Mouse (Mus musculus): ENCODE data around the gene Cd101. TPM values are rescaled to one million over a fixed set of nuclear protein-coding genes. Genes with fewer than 3 reads are reported as not detected.
A peak's percentile ranks its signal among the peaks of the same experiment; 100 is the strongest.

Cd101 gene
- total RNA-seq, 2 experiments from 2014 or later = 0.34 to 0.48 TPM

DNA sequence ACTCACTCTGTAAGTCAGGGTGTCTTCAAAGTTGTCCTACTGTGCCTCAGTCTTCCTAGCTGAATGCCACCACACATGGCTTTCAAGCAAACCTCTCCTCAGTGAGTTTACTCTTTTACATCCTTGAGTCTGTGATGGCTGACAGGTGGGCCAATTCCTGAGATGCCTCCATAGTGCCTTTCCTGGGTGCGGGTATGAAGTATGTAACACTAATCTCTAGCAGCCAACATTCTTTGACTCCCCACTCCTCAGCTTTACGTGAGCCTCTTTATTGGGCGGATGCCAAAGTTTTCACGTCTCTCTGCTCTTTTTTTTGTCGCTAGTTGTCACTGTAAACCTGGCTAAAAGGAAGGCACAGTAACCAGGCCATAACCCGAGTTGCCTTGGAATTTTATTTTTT is 24.0 kb downstream of the Cd101 start:
- no peak for DNase-seq
- intact Hi-C loops (cut with DNase I) = no loop called here

DNA sequence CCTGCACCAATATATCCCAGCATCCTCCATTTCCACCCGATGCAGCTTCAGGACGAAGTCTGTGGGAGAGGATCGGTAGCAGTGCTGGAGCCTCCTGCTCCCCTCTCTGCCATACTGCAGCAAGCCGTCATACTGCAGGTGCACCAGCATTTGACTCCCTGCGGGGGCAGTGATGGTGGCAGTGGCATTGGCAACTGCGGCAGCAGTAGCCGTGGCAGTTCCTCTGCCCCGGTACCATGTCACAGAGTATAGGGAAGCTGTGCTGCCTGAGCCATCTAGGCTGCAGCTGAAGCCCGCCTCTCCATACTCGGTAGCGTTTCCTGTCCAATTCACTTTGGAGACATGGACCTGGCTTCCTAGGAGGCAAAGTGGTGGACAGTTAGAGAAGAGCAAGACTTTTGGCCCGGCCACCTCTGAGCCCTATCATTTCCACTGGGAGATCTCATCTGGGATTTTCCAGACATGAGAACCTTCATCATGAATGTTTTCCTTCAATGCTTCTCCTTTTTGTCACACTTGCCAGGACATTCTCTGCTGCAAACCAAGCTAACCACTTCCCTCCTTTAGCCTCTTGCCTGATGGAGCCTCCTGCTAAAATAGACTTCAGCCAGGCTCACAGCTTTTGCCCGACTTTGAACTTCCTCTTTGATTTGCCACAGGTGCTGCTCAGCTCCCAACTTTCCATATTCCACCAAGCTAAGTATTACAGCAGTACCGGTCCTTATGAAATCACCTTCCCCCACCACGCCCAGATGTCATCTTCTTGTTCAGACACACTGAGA is 25.6 kb downstream of the Cd101 start:
- no peak for DNase-seq
- intact Hi-C loops (cut with DNase I) = no loop called here

DNA sequence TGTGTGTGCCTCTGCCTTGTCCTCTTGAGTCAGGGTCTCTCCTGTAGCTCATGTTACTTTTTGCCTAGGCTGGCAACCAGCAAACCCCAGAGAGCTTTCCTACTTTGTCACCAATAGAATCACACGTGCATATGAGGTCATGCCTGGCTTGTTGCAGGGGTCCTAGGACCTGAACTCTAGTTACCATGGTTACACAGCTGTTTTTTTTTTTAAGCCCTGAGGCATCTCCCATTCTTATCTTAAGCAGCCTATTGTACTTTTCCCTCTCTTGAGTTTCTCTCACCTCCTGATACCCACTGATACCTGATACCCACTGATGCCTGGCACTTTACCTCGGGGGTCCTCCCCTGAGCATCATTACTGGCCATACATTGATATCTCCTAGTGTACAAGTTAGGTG is 29.6 kb downstream of the Cd101 start:
- no peak for DNase-seq

DNA sequence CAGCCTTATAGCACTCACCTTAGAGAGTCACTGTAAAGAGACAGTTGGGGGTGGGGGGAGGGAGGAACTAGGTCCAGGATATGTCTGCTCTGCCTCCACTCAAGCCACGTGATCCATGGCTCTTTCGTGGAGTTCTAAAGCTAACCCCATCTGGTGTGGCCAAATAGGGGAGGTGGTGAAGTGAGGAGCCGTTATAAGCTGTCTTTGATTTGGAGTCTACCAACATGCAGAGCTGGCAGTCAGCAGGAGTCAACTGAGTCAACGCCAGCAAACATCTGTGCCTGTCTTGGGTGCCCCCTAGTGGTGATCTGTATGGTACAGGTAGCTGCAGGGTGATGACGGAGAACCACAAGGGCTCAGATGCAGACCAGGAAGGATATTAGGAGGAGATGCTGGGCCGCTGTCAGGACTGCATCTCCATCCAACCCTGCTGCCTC is 30.4 kb downstream of the Cd101 start:
- DNase-seq = peak; percentile 72
- intact Hi-C loops (cut with DNase I) = no loop called here

More for the DNA sequence above, 29.6 kb downstream of the Cd101 start:
- intact Hi-C loops (cut with DNase I) = no loop called here

DNA sequence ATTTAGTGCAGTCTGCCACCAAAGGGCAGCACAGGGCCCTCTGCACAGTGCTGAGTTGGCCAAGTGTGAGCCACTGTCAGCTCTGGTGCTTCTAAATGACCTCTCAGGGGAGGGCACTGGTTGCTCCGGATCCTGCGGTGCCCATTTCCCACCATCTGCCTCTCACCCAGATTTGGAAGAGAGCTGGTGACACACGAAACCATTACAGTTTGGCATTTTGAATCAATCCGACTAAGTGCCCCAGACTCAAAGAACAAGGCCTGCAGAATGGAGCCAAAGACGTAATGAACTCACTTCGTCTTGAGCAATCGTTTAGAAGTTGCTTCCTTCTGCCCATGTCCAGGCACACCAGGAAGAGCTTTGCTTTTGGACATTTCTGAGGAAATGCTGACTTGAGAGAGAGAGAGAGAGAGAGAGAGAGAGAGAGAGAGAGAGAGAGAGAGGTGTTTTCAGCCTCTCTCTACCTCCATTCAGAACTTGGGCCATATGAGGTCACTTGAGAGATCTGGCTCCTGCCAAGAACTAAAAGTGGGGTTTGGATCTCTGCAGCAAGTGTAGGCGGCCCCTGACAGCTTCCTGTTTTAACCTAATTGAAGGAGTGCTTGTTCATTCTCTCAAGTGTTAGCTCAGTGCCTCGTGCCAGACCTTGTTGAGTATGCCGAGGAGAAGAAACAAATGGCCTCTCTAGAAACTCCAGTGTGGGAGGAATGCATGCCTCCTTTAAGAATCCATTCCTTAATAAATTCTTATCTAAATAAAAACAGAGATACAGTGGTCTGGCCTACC is 31.4 kb downstream of the Cd101 start:
- intact Hi-C loops (cut with DNase I) = no loop called here
- DNase-seq = peak; percentile 19

DNA sequence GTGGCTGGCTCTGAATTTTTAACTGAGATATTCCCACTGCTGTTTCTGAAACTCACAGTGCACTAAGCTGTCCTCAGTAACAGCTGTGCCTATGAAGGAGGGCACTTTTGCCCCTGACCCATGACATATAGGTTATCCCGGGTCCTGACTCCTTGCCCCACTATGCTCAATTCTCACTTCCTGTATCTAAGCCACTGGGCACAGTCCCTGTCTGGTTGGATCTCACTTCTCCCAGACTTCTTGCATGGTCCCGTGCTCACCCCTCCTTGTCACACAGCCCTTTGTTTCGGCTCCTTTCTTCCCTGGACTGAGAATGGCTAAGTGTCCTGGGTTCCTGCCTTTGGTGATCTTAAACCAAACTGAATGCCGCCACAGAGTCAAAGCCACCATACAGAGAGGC is 35.1 kb downstream of the Cd101 start:
- DNase-seq = no peak
- intact Hi-C loops (cut with DNase I) = no loop called here

DNA sequence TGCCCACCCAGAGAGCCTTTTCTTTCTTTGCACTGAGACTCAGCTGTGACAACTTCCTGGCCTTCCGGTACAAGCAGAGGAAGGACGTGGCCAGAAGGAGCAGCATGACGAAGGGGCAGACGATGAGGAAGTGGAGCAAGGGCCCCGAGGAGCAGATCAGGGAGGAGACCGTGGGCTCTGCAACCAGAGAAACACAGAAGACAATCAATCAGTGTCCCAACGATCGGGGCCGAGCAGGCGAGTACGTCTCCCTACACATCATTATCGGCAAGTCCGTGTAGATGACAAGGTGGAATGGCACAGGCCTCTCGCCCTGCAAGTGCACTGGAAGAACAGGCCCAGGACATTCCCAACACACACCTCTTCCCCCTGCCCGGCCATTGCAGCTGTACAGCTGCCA is 35.6 kb downstream of the Cd101 start:
- intact Hi-C loops (cut with DNase I) = no loop called here
- DNase-seq = no peak

DNA sequence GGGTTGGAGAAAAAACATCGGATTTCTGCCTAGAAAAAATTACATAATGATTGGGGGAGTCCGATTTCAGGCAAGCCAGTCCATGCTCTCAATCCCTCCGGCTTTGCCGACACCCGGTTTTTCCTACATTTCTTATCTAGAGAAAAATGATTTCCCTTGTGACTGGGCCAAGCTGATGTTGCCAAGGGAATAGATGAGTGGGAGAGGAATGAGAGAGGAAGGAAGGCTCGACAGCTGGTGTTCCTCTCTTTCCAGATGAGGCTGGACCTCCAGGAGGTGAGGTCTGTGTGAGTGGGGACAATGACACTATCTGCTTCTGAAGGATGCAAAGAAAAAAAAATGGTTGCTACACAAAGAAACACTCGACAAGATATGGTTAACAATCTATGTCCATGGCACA is 36.2 kb downstream of the Cd101 start:
- DNase-seq = no peak
- intact Hi-C loops (cut with DNase I) = no loop called here

DNA sequence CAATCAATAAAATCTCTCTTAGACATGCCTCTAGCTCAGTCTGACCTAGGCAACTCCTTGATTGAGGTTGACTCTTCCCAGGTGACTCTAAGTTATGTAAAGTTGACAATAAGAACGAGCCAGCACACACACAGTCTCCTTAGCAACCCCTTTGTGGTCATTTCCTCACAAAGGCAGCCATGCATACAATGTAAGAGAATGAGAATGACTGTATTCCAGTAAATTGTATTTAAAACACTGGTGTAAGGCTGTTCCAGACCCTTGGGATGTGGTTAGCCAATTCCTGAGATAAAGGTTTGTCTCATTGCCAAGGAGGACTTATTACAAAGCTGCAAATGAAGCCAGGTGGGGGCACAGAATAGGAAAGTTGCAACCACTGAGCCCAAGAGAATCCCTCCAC is 39.1 kb downstream of the Cd101 start:
- no peak for DNase-seq

DNA sequence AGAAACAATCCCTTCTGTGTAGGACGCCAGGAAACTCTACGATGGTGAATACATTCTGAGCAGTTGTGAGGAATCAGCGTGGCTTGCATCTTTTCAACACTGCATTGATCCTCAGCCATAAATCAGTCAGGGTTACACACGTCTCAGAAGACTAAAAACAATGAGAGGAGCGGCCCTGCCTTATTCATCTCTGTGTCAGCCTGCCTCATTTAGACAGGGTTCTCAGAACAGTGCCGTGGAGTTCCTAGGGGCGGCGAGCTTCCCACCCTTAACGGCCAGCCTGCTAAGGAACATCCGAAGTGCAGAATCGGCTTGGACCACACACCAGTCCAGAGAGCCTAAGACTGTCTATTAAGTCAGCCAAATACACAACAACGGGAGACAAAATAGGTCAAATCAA is 39.9 kb downstream of the Cd101 start:
- intact Hi-C loops (cut with DNase I) = no loop called here
- peak; percentile 38 for DNase-seq

More for the DNA sequence above, 39.1 kb downstream of the Cd101 start:
- intact Hi-C loops (cut with DNase I) = no loop called here

DNA sequence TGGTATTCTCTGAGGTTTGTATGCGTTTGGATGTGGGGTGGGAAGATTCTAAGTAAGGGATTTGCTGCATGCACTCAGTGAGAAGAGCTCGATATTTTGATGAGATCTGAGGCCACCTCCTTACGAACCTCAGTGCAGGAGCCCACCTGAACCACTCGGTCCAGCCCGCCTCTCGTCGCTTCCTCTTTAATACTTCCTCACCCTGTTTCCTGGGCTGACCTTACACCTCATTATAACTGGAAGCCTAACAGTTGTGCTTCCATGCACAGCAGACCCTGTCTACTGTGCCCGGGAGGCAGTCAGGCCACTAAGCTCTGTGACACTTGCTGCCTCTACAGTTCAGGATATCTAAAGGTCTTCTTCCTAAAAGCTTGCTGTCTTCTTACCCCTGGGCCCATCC is 50.1 kb downstream of the Cd101 start:
- intact Hi-C loops (cut with DNase I) = no loop called here
- no peak for DNase-seq

DNA sequence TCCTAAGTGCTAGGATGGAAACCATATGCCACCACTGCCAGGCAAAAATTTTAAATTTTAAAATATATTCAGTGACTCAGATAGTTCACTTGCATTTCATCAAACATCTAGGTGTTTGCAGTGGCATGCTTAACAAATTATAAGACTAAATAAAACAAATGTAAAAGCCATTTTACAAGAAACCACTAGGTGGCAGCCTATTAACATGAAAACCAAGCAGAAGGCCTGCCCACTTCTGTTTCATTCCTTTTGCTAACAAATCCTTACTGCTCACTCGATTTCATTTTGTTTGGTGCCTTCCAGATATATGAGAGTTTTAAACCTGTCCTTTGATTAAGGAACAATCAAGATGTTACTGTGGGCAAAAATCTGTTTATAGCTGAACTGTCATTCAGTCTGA is 55.5 kb downstream of the Cd101 start:
- intact Hi-C loops (cut with DNase I) = loop anchor here (1.0 to 5.0 kb wide), 2 partner anchors 321 to 488 kb away; no protein-coding TSS in a partner anchor

DNA sequence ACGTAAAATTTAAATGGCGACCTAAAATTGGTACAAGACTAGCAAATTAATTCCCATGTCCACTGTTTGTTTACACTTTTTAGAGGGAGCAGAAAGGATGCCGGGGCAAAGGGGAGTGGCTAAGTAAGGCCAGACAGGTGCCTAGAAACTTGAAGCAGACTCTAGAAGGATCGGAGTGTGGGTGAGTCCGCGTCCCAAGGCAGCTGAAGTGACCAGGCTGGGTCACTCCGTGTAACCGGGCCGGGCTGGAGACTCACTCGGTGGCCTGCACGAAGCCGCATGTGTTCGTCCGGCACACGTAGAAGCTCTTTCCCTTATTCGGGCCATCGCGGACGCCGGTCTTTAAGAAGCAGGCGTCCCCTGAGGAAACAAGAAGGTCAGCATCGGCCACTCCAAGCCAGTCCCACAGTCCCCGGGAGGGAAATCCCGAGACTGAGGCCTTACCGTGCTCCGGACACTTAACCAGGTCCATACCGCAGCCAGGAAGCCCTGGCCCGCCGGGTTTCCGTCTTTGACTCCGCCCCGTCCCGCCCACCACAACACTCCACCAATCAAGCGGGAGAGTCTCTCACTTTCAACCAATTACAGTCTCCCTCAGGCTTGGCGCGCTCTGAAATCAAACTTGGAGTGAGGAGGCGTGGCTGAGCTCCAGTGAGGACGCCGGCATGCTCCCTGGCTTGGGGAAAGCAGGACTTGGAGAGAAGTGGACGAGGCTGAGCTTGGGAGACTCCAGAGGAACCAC is 60.0 kb downstream of the Cd101 start, which contains the start of gene Ttf2:
Gene Ttf2, minus strand, starts transcription at position 488 of the 742 bp plus-strand sequence.
- DNase-seq = peak; percentile 93
- intact Hi-C loops (cut with DNase I) = loop anchor here (10.0 kb wide), 1 partner anchor 835 kb away; no protein-coding TSS in a partner anchor

More for the DNA sequence above, 55.5 kb downstream of the Cd101 start:
- DNase-seq = no peak

DNA sequence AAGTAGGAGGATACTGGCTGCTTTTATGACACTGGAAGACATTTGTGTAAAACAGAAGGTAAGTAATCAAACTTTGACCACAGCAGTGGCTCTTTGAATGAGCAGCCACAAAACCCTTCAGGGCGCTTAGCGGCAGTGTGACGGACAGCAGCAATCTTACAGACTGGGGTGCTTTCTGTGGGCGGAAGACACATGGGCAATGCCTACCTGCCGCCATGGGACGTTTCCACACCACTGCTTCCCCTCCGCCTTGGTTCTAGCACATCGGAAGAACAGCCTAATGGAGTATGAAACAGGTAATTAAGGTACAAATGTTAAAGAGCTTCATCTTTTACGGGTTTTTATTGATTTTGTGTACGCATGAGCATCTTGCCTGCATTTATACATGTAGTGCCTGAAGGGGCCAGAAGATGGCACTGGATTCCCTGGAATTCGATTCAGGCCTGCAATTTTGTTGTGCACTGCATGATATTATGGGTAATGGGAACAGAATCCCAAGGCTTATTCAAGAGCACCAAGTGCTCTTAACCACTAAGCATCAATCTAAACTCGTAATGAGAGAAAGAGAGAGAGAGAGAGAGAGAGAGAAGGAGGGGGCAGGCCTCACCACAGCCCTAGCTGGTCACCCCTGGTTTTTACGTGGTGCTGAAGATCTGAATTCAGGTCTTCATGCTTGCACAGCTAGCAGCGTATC is 65.4 kb downstream of the Cd101 start:
- intact Hi-C loops (cut with DNase I) = loop anchor here (10.0 kb wide), 1 partner anchor 841 kb away; no protein-coding TSS in a partner anchor
- DNase-seq = peak; percentile 50

DNA sequence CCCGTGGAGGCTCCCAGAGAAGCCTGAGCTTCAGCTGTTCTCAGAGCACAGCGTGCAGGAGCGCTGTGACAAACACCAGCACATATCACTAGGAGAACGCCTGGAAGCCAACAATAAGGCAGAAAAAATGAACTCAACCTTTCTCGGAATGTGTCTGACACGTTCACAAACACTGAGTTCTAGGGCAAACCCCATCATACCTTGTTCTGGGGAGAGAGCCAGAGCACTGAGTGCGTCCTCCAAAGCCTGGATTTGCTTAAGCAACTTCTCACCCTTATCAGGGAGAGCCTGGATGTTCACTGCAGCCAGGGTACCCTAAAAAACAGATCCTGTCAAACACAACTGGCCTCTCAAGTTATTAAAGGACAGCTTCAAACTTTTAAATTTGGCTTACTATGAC is 67.9 kb downstream of the Cd101 start:
- intact Hi-C loops (cut with DNase I) = loop anchor here (10.0 kb wide), 1 partner anchor 843 kb away; no protein-coding TSS in a partner anchor
- no peak for DNase-seq

DNA sequence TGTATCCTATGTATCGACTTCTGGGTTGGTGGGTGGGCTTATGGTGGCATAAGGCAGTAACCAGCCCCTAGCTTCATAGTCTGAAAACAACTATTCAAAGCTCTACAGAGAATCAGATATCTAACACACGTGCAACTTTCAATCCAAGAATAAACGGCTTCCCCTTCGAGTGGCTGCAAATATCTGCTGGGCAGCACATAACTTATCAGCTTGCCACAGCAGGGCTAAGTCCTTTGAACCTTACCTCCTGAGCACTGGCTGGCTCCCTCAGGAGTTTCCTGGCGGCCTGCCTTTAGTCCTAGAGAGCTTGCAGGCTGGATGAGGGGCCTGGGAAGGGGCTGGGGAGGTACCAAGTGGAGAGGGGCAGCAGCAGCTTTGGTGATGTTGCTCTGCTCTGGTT is 68.3 kb downstream of the Cd101 start:
- no peak for DNase-seq
- intact Hi-C loops (cut with DNase I) = loop anchor here (10.0 kb wide), 1 partner anchor 844 kb away; no protein-coding TSS in a partner anchor

DNA sequence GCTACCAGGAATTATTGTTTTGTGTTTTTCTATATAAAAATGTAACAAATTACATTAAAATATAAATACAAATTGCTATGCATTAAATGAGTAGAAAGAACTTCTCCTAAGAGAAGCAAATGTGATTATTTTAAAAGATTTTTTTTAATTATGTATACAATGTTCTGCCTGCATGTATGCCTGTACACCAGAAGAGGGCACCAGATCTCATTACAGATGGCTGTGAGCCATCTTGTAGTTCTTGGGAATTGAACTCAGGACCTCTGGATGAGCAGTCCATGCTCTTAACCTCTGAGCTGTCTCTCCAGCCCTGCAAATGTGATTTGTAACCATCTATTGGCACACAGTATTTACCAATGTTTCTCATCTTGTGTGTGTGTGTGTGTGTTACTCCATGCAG is 74.7 kb downstream of the Cd101 start:
- intact Hi-C loops (cut with DNase I) = loop anchor here (10.0 kb wide), 1 partner anchor 190 kb away; no protein-coding TSS in a partner anchor
- DNase-seq = no peak

DNA sequence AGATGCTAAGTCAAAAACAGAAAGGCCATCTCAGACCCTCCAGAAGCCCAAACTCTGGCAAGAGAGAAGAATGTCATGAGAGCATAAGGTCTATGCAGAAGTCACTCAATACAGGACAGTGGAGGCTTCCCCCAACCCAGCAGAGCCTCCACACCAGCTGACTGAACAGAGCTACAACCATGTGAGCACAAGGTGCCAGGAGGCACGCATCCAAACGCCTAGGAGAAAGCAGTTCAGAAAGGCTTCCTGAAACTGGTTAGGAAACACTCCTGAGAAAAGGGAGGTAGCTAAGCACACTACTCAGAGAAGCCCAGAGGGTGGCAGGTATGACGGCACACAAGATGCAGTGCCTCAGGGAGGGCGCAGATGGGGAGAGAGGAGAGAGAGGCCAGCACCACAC is 77.8 kb downstream of the Cd101 start:
- DNase-seq = no peak
- intact Hi-C loops (cut with DNase I) = loop anchor here (10.0 kb wide), 1 partner anchor 187 kb away; no protein-coding TSS in a partner anchor

DNA sequence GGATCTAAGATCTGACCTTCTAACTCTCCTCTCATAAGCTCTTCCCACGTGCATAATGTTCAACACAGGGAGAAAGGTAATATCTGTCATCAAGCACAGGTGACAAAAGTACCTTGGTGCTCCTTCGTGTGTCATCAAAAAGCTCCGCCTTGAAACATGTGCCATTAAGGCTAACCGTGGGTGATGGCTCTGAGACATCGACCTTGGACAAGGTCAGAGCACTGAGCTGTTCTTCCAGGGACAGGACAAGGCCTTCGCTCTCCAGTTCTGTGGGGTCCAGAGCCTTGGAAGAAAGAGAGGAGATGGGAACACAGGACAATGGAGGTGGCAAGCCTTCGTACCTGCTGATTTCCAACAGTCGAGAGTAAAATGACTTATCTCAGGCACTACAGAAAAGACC is 82.1 kb downstream of the Cd101 start:
- no peak for DNase-seq
- intact Hi-C loops (cut with DNase I) = no loop called here
